Mouse (Mus musculus) megakaryocyte, adult 5-6 weeks (primary cell): Measurements from ENCODE around the gene Rap2b. TPM values are rescaled to one million over a fixed set of nuclear protein-coding genes. Genes with fewer than 3 reads are reported as not detected.

Experiments
- ATAC-seq: 2 replicates; pipeline ENCODE4 v1.8.0; 2016; ENCODE audit warnings: mild to moderate bottlenecking, inconsistent platforms; ENCODE audit not compliant: poor library complexity, severe bottlenecking
- total RNA-seq, 2 experiments: library from RNA; stranded (forward) in 1 of 2; stranded (reverse) in 1 of 2; fragments of 153-499, 151-499 nt in 1 of 2; fragments of 221-1000, 200-1000 nt in 1 of 2; gene quantifications; 2 replicates each; pipeline versions ENCODE4 v1.2.3 to v1.2.4; 2015 to 2017

Gene Rap2b
- total RNA-seq, 2 experiments from 2014 or later: 10.8 to 15.0 TPM

GRCm38 (mm10) chr3:61368446-61368845 lies 7.0 kb downstream of the Rap2b start:
- ATAC-seq: no peak

GRCm38 (mm10) chr3:61376001-61376400 lies 14.6 kb downstream of the Rap2b start:
- ATAC-seq: no peak

- ATAC-seq: no peak
Observed at GRCm38 (mm10) chr3:61386368-61386767, 24.9 kb downstream of the Rap2b start.

GRCm38 (mm10) chr3:61391564-61391963 lies 30.1 kb downstream of the Rap2b start:
- ATAC-seq: no peak

- ATAC-seq: peak; percentile 33
Observed at GRCm38 (mm10) chr3:61392881-61393280, 31.4 kb downstream of the Rap2b start.

GRCm38 (mm10) chr3:61393520-61393919 lies 32.1 kb downstream of the Rap2b start:
- ATAC-seq: peak; percentile 55

GRCm38 (mm10) chr3:61395382-61395781 lies 33.9 kb downstream of the Rap2b start:
- no peak for ATAC-seq

- ATAC-seq: peak; percentile 72
Observed at GRCm38 (mm10) chr3:61396728-61397127, 35.3 kb downstream of the Rap2b start.

GRCm38 (mm10) chr3:61400823-61401387 lies 39.5 kb downstream of the Rap2b start:
- ATAC-seq: no peak

GRCm38 (mm10) chr3:61406921-61407320 lies 45.5 kb downstream of the Rap2b start:
- ATAC-seq: peak; percentile 61

GRCm38 (mm10) chr3:61409683-61410082 lies 48.2 kb downstream of the Rap2b start:
- ATAC-seq: peak; percentile 86

GRCm38 (mm10) chr3:61415883-61416282 lies 54.4 kb downstream of the Rap2b start:
- peak; percentile 80 for ATAC-seq

Other genes with a start within 250 kb of the Rap2b start
- gene B430305J03Rik, start 4.3 kb downstream of the Rap2b start, total RNA-seq (2015): 0.25 and 0.62 TPM in 2 replicates
- 0.28 and 0.95 TPM in 2 replicates for gene B430305J03Rik, start 4.3 kb downstream of the Rap2b start, total RNA-seq (2017)